Mouse (Mus musculus) heart, postnatal 0 days (tissue): ENCODE measurements around the gene Acaa1a.

ENCODE experiments used
- CTCF ChIP-seq: IDR thresholded peaks from 2 replicates; pipeline ENCODE4 v1.5.1; 2016; ENCODE audit warnings: antibody characterized with exemption, control low read depth, low read depth
- EP300 ChIP-seq: IDR thresholded peaks from 2 replicates; pipeline ENCODE4 v1.6.1; 2016; ENCODE audit warnings: antibody characterized with exemption, low read depth

DNA sequence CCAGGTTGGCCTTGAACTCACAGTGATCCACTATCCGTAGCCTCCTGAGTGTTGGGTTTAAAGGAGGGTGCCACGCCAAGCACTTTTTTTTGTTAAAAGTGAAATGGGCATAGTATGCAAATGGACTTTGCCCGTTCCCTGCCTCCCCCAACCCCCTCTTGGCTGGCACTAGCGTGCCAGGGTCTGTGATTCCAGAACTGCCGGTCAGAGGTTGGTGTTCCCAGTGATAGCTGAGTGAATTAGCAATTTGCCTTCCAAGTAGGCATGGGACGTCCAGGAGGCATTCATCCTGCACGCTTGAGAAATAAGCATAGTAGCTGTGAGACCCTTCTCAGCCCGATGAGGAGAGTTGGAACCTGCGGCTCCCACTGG is 18.6 kb downstream of the Acaa1a start:
- no peak for TF ChIP-seq CTCF
- no peak for TF ChIP-seq EP300
